Mouse (Mus musculus) CD4-positive helper T cell, adult 2 months (primary cell): ENCODE data around the gene Acss2.

Experiments used
- DNase-seq: peaks from one replicate; pipeline ENCODE4 v3.0.0-alpha.2; 2012; ENCODE audit warnings: low read depth, missing footprints, low spot score

Acss2 gene

DNA sequence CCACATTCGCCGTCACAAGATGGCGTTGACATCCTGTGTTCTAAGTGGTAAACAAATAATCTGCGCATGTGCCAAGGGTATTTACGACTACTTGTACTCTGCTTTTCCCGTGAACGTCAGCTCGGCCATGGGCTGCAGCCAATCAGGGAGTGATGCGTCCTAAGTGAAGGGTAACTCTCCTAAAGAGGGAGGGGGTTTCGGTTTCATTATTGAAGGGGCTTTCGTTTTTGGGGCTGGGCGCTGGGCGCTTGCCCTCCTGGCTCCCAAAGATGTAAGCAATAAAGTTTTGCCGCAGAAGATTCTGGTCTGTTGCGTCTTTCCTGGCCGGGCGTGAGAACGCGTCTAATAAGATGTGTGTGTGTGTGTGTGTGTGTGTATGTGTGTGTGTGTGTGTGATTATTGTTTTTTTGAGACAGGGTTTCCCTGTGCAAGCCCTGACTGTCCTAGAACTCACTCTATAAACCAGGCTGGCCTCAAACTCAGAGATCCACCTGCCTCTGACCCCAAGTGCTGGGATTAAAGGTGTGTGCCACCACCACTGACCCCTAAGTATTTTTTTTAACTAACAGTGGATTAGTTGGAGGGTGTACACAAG is 20.8 kb downstream of the Acss2 start:
- peak; percentile 41 for DNase-seq

DNA sequence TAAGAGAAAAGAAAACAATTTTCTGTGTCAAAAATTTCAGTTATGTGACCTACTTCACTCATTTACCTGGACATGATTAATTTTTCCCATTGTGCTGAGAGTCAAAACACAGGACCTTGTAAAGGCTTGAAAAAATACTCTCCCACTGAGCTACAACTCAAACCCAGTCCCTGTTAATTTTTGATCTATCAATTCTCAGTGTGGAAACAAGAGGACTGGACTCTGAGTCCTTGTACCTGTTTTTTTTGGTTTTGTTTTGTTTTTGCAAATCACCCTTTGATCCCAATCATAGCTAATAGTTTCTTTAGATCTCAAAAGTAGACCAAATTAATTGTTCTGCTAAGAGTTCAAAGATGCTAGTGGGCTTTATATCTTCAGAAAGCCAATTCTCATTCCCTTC is 21.9 kb downstream of the Acss2 start:
- DNase-seq: no peak

- DNase-seq: no peak
Observed at GRCm38 (mm10) chr2:155540822-155541458, 23.2 kb downstream of the Acss2 start.

- DNase-seq: no peak
Observed at GRCm38 (mm10) chr2:155546955-155547354, 29.2 kb downstream of the Acss2 start.

DNA sequence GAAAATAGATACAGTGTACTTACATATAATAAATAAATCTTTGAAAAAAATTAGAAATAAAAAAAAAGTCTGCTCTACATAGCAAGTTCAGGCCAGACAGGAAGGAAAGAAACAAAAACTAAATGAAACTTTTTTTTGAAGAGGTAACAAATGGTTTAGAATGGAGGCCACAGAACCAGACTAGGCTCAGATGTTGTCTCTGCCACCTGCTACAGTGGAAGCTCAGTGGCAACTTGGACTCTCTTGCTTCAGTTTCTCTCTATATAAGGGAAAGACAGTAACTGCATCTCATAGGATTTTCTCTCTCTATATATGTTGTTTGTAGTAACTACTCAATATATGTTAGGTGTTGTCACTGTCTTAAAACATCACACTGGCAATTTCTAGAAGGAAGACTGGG is 34.6 kb downstream of the Acss2 start:
- peak; percentile 19 for DNase-seq

DNA sequence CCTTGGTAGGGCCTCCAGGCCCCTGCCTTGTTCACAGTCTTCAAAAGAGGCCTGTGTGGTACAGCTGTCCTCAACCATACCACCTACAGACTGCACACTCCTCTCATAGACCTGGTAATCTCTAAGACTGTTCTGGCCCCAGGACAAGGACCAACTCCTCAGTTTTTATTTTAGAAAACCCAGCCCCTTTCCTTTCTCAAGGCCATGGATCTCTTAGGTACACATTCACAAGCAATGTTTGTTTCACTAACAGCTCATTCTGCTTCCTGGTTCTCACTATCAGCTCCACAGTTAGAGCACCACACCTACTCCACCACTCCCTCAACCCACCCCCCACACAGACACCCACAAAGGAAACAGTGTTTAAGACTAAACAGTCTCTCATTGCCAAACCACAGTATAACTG is 35.2 kb downstream of the Acss2 start:
- peak; percentile 77 for DNase-seq

DNA sequence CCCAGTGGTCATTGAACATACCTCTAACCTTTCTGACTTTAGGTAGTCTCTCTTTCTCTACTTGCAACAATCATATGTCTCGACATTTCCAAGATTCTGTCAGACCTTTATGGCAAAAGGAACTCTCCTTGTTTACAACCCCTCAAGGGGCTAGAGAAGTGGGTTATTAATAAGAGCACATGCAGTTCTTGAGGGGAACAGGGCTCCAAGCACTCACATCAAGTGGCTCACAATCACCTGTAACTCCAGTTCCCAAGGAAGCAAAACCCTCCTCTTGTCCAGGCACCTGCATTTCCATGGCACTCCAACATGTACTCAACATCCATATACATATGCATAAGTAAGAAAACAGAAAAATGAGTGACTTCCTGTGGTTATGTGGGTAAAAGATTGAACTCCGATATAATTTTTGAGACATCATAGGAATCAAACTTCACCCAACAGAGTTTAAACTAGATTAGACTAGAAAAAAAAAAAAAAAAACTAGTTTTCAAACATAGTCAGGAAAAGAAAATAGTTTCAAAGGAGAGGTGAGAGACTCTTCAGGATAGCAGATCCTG is 36.8 kb downstream of the Acss2 start:
- peak; percentile 69 for DNase-seq

DNA sequence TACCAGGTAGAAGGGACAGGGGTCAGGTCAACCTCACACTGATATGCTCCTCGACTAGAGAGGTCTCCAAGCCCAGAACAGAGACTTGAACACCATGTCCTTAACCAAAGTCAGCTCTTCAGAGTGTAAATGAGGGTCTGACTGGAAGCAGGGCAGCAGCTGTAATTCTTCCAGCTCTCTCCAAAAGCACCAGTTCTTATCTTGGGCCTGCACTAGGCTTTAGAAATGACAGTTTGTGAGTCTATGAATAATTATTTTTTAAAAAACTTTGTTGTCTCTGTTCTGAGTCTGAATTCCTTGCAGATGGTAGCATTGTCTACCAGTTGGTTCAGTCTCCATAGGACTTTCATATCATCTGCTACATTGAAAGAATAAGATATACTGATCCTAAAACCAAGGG is 44.5 kb downstream of the Acss2 start:
- no peak for DNase-seq

GRCm38 (mm10) chr2:155562934-155563333 is 45.2 kb downstream of the Acss2 start:
- DNase-seq: no peak

DNA sequence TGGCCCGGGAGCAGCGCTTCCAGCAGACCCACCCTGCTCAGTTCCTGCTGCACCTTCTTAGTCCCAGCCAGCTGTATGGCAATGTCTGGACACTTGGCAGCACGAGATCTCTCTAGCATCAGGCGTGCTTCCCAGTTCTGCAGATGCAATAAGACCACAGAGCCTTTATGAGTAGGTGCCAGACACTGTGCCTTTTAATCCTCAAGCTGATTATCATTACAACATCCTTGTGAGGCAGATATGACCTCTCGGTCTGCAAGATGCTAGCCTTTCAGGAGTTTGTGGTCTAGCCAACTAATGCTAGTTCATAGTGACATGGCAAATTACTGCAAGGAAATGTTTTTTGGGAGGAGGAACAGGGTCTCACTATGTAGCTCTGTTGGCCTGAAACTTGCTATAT is 50.0 kb downstream of the Acss2 start:
- DNase-seq: no peak

DNA sequence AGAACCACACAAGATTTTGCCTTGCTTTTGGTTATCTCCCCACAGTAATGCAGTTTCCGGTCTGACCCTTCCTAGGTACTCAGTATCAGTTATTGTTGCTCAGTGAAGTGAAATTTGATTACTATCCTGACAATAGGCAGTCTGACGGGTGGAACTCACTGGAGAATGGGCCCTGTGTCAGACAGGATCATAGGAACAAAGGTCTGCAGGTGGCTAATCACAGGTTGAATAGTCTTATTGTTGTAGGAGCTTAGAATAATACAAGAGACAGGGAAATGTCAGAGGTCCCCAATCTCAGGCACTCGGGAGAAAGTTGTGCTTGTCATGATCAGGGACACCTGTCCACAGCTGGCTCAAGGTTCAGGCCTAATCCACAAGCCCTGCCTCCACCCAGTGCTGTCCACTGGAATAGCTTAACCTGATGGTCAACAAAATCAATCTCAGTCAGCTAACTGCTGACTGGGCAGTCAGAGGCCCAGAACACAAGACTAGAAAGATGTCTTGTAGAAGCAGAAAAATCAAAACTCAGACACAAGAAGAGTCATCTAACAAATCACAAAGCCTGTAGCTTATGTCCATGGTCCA is 51.6 kb downstream of the Acss2 start:
- no peak for DNase-seq

DNA sequence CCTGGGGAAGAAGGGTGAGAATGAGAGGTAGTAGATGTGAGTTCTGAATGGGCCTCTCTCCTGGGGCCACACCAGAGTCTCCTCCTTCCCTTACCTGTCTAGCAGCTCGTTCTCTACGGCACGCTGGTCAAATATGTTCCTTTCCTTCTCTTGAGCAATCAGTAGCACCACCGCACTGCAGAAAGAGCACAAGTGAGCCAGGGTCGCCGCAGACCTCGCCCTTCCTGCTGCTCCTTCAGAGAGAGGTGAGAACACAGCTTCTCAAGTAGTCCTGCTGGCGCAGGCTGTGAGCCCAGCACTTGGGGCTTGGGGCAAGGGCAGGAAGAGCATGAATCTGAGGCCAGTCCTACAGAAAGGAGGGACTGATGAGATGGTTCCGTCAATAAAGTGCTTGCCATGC is 55.3 kb downstream of the Acss2 start:
- no peak for DNase-seq

DNA sequence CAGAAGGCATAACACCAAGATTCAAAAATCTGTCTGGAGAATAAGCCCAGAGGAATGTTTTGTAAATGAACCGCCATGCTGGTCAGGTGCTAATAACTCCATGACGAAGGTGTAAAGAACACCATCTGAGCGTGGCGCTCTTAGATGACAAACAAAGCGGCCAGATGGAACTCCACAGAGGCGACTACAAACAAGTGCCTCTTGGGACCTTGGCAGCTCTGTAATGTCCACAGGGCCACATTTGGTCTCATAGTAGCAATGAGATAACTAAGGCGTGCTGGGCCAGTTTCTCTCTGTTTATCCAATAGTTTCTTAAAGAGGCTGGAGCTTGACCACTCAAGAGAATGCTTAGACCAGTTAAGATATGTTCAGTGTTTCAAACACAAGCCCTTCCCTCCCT is 56.2 kb downstream of the Acss2 start:
- DNase-seq: no peak

DNA sequence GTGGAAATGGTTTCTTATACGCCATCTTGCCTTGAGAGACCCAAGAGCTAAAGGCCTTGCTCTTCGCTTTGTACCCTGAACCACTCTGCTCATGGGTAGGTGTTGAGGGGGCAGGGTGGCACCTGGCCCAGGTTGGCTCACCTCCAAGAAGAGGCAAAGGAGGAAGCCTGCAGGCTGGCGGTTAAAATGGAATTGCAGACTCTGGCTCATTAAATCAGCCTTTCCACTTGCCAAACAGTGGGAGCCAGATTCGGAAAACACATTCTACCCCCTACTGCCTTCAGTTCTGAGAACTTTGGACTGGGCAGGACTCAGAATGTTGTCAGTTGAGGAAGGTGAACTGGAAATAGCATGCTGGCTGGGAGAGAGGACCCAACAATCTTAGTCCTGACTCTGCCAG is 57.0 kb downstream of the Acss2 start:
- DNase-seq: no peak

- no peak for DNase-seq
Observed at GRCm38 (mm10) chr2:155576656-155577055, 58.9 kb downstream of the Acss2 start.

GRCm38 (mm10) chr2:155580331-155580730 is 62.6 kb downstream of the Acss2 start:
- no peak for DNase-seq

GRCm38 (mm10) chr2:155582384-155582995 is 64.7 kb downstream of the Acss2 start:
- no peak for DNase-seq

DNA sequence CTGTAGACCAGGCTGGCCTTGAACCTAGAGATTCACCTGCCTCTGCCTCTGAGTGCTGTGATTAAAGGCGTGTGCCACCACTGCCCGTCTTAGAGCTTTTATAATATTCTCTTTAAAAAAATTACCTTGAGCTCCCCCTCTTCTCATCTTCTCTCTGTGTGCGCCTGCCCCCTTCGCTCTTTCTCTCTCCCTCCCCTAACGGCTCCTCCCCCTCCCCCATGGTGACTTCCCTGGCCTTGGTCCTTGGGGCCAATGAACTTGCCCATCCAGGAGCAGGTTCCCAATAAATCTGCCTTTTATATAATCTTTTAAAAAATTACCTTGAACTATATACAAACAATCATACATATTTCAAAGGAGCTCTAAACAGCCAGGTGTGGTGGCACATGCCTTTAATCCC is 65.2 kb downstream of the Acss2 start:
- DNase-seq: no peak

- peak; percentile 53 for DNase-seq
Observed at GRCm38 (mm10) chr2:155583927-155584530, 66.3 kb downstream of the Acss2 start.

DNA sequence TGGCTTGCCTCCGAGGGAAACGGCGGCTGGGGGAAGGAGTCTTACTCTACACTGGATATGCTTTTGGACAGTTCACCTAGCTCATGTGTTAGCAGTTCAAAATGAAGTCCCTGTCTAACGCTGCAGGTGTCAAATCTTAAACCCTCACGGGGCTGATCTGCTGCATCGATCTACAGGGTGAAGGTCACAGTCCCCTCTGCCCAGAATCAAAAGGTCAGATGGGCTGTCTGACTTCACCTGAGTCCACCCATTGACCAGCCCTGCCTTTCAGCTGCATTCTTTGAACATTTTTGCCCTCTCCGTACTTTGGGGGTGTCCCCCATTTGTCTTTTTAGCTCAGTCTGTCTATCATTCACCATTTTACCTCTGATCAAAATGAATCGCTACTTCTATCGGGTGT is 67.3 kb downstream of the Acss2 start:
- DNase-seq: no peak

GRCm38 (mm10) chr2:155585486-155585885 is 67.7 kb downstream of the Acss2 start:
- DNase-seq: no peak

DNA sequence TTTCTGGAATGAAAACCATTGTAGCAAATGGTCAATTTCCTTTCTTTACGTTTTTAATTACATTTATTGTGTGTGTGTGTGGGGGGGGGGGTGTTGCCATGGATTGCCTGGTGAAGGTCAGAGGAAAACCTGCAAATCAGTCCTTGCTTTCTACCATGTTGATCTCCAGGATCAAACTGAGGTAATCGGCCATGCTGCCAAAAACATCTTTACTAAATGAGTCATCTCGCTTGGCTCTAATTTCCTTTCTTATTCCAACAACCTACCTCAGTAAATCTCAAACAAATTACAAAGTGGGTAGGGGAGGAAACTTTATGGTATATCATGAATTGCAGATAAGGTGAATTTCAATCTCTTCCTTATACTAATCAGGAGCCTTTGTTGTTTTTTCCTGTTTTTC is 70.4 kb downstream of the Acss2 start:
- DNase-seq: no peak
